Mouse (Mus musculus) lung, adult 2 months (tissue): ENCODE results near the gene Foxo6.

ENCODE experiments used
- CTCF ChIP-seq: fragments of 200-500 bp; IDR thresholded peaks from 2 replicates; pipeline ENCODE4 v1.5.1; 2011; ENCODE audit warnings: mild to moderate bottlenecking, low read length, control low read depth; ENCODE audit not compliant: insufficient read depth
- POLR2A ChIP-seq: fragments of 200-500 bp; IDR thresholded peaks from 2 replicates; pipeline ENCODE4 v1.6.1; 2011; ENCODE audit warnings: low read depth, mild to moderate bottlenecking, control low read depth, low read length, borderline replicate concordance; ENCODE audit errors: extremely low read depth

- no peak for TF ChIP-seq POLR2A
- peak; percentile 39; the same call in 1 of the 2 replicates for TF ChIP-seq CTCF
Measured at GRCm38 (mm10) chr4:120287290-120288111, at the start of gene Foxo6.
